Mouse (Mus musculus): ENCODE results near the gene Col4a1. TPM values are rescaled to one million over a fixed set of nuclear protein-coding genes. Genes with fewer than 3 reads are reported as not detected.

Gene Col4a1
- polyA plus RNA-seq, 1 experiment from 2014 or later: 77.9 TPM

DNA sequence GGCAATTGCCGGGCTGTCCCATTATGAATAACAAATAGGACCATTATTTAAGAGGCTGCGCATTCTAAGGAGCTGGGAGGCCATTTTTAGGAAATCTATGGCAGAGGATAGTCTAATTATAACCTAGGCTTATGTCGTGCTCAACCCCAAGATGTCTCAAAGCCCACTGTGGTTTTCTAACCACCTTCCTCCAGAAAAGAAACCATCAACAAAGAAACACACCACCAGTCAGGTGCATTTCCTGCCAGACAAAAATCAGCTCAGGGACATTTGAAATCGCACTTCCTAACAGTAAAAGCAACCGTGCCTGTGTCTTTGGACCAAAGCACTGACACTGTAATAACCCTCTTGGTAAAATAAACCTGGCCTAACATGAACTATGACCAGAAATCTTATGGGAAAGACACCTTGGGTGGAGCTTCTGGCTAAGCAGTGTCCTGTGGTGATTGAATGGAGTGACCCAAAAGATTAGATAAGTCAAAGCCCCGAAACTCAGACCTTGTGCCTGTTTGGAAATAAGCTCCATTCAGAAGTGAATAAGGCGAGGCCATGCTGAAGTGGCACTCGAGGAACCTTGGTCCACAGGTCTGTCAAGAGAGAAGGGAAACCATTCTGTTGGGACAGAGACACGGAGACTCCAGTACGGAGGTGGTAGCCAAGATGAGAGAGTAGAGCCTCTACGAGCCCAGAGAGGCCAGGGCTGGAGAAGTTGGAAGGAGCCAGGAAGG lies 131.0 kb downstream of the Col4a1 start:
- Histone ChIP-seq H3K27me3 (replicated peaks; ENCODE audit: control insufficient read depth, insufficient read depth, low read length) (no peaks in the 10 kb centered on the region), H3K27ac (ENCODE audit: low read depth, low read length) (no peak overlapping the region), H3K4me1 (ENCODE audit: control insufficient read depth, insufficient read depth, low read length) (no peaks in the 10 kb centered on the region), H3K9me3 (replicated peaks; ENCODE audit: control insufficient read depth, low read length) (no peaks in the 10 kb centered on the region), H3K36me3 (ENCODE audit: control insufficient read depth, insufficient read depth, low read length) (no peaks in the 10 kb centered on the region), H3K4me2 (ENCODE audit: low read length) (no peak overlapping the region), H3K9ac (ENCODE audit: low read length) (no peak overlapping the region), H3K4me3 (ENCODE audit: low read depth, low read length) (no peak overlapping the region)
- DNase-seq (ENCODE audit: low spot score) (no peak), ATAC-seq (no peak)
- 69% methylated on average over 11 of the region's 11 CpGs for WGBS

DNA sequence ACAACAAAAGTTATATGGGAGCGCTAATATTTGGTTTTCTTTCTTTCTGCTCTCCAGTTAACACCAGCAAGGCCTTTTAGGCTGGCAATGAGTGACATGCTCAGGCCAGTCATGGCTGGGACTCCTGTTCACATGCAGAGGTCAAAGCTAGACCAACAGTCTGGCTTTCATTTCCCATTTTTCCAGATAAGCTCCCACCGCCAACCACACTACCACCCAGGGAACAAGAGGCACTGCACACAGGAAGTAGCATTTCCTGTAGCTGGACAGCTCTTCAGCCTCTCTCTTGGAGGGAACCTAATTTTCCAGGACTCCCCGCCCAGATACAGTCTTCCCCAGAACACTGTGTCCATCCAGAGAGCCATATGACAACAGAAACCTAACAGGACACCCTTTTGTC lies 132.8 kb downstream of the Col4a1 start:
- no peak overlapping the region for H3K9ac ChIP-seq (ENCODE audit: low read length)
- H3K9me3 ChIP-seq (replicated peaks; ENCODE audit: control insufficient read depth, low read length): no peaks in the 10 kb centered on the region
- no peak overlapping the region for H3K27ac ChIP-seq (ENCODE audit: low read depth, low read length)
- no peak overlapping the region for H3K4me2 ChIP-seq (ENCODE audit: low read length)
- DNase-seq (ENCODE audit: low spot score): no peak
- no peaks in the 10 kb centered on the region for H3K27me3 ChIP-seq (replicated peaks; ENCODE audit: control insufficient read depth, insufficient read depth, low read length)
- no peak for ATAC-seq
- no peak overlapping the region for H3K4me3 ChIP-seq (ENCODE audit: low read depth, low read length)
- no peaks in the 10 kb centered on the region for H3K36me3 ChIP-seq (ENCODE audit: control insufficient read depth, insufficient read depth, low read length)
- H3K4me1 ChIP-seq (ENCODE audit: control insufficient read depth, insufficient read depth, low read length): no peaks in the 10 kb centered on the region
- WGBS: 91% methylated on average over 3 of the region's 3 CpGs

GRCm38 (mm10) chr8:11176393-11176792 lies 136.2 kb downstream of the Col4a1 start:
- ATAC-seq (no peak), DNase-seq (ENCODE audit: low spot score) (no peak)
- H3K4me1 ChIP-seq (ENCODE audit: control insufficient read depth, insufficient read depth, low read length): no peaks in the 10 kb centered on the region
- H3K27me3 ChIP-seq (replicated peaks; ENCODE audit: control insufficient read depth, insufficient read depth, low read length): no peaks in the 10 kb centered on the region
- H3K27ac ChIP-seq (ENCODE audit: low read depth, low read length): no peak overlapping the region
- WGBS: 88% methylated on average over 7 of the region's 7 CpGs
- no peaks in the 10 kb centered on the region for H3K9me3 ChIP-seq (replicated peaks; ENCODE audit: control insufficient read depth, low read length)
- no peak overlapping the region for H3K4me3 ChIP-seq (ENCODE audit: low read depth, low read length)
- no peak overlapping the region for H3K4me2 ChIP-seq (ENCODE audit: low read length)
- no peak overlapping the region for H3K9ac ChIP-seq (ENCODE audit: low read length)
- H3K36me3 ChIP-seq (ENCODE audit: control insufficient read depth, insufficient read depth, low read length): no peaks in the 10 kb centered on the region

DNA sequence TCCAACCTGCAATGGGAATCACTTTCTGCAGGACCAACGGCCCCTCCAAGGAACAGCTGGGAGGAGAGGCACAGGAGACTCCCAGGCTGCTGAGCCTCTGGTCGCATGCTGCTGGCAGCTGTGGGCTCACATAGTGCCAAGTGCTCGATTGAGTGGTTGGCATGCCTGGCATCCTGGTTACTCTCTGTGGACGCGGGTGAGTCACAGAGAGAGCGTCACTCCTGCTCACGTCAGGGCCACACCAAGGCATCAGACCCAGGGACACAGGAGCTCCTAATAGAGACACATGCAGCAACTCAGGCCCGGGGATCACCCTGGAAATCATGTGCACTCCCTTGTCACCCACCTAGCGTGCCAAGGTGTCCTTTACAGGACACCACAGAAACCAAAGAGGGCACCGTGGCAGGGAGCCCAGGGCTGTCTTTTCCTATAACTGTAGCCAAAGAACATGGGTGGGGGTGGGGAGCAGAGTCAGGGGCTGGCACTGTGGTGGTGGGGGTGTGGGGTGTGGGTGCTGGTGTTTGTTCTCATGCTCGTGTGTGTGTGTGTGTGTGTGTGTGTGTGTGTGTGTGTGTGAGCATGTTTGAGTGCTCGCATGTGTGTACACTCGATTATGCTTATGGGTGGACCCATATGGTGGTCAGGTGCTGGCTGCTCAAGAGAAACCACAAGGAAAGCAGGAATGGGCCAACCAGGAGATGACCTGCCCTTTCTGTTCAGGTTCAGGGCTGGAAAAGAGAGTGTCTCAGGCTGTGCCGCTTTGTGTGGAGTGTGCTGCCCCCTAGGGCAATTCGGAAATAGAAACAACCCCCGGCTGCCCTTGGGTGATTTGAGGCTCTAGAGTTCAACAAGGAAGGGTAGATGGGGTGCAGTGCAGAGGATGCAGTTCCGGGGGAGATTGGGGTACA lies 139.1 kb downstream of the Col4a1 start:
- Histone ChIP-seq H3K9ac (ENCODE audit: low read length) (no peak overlapping the region), H3K4me1 (ENCODE audit: control insufficient read depth, insufficient read depth, low read length) (no peaks in the 10 kb centered on the region), H3K36me3 (ENCODE audit: control insufficient read depth, insufficient read depth, low read length) (no peaks in the 10 kb centered on the region), H3K4me2 (ENCODE audit: low read length) (no peak overlapping the region), H3K27ac (ENCODE audit: low read depth, low read length) (no peak overlapping the region), H3K4me3 (ENCODE audit: low read depth, low read length) (no peak overlapping the region), H3K9me3 (replicated peaks; ENCODE audit: control insufficient read depth, low read length) (no peaks in the 10 kb centered on the region), H3K27me3 (replicated peaks; ENCODE audit: control insufficient read depth, insufficient read depth, low read length) (no peaks in the 10 kb centered on the region)
- DNase-seq (ENCODE audit: low spot score) (peak; percentile 63), ATAC-seq (peak; percentile 61)
- 70% methylated on average over 17 of the region's 17 CpGs for WGBS

DNA sequence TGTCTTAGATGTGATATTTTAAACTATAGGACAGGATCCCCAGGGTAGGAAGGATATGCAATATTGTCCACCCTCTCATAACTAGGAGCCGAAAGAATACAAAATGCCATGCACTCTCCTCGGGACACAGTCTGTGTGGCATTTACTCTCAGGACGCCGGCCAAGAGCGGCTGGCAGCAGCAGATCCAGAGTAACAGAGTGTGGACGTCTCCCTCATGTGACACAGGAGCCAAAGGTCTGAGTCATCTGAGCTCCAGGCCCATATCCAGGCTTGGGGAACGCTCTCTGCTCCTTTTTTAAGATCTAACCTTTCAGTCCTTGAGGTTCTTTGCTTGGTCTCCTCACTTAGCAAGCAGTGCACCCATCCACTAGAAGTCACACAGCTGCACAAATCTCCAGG lies 141.1 kb downstream of the Col4a1 start:
- Histone ChIP-seq H3K4me1 (ENCODE audit: control insufficient read depth, insufficient read depth, low read length) (no peaks in the 10 kb centered on the region), H3K9me3 (replicated peaks; ENCODE audit: control insufficient read depth, low read length) (no peaks in the 10 kb centered on the region), H3K4me3 (ENCODE audit: low read depth, low read length) (no peak overlapping the region), H3K9ac (ENCODE audit: low read length) (no peak overlapping the region), H3K27ac (ENCODE audit: low read depth, low read length) (no peak overlapping the region), H3K4me2 (ENCODE audit: low read length) (no peak overlapping the region), H3K27me3 (replicated peaks; ENCODE audit: control insufficient read depth, insufficient read depth, low read length) (no peaks in the 10 kb centered on the region), H3K36me3 (ENCODE audit: control insufficient read depth, insufficient read depth, low read length) (no peaks in the 10 kb centered on the region)
- no peak for DNase-seq (ENCODE audit: low spot score)
- 84% methylated on average over 7 of the region's 7 CpGs for WGBS
- no peak for ATAC-seq

- H3K4me2 ChIP-seq (ENCODE audit: low read length): no peak overlapping the region
- no peak overlapping the region for H3K9ac ChIP-seq (ENCODE audit: low read length)
- no peaks in the 10 kb centered on the region for H3K4me1 ChIP-seq (ENCODE audit: control insufficient read depth, insufficient read depth, low read length)
- no peak overlapping the region for H3K4me3 ChIP-seq (ENCODE audit: low read depth, low read length)
- H3K27me3 ChIP-seq (replicated peaks; ENCODE audit: control insufficient read depth, insufficient read depth, low read length): no peaks in the 10 kb centered on the region
- WGBS: 79% methylated on average over 2 of the region's 2 CpGs
- ATAC-seq (no peak), DNase-seq (ENCODE audit: low spot score) (no peak)
- no peaks in the 10 kb centered on the region for H3K36me3 ChIP-seq (ENCODE audit: control insufficient read depth, insufficient read depth, low read length)
- no peaks in the 10 kb centered on the region for H3K9me3 ChIP-seq (replicated peaks; ENCODE audit: control insufficient read depth, low read length)
- no peak overlapping the region for H3K27ac ChIP-seq (ENCODE audit: low read depth, low read length)
Measured at GRCm38 (mm10) chr8:11169383-11169782, 143.2 kb downstream of the Col4a1 start.

- no peaks in the 10 kb centered on the region for H3K9me3 ChIP-seq (replicated peaks; ENCODE audit: control insufficient read depth, low read length)
- no peak overlapping the region for H3K4me3 ChIP-seq (ENCODE audit: low read depth, low read length)
- ATAC-seq (no peak), DNase-seq (ENCODE audit: low spot score) (no peak)
- H3K27ac ChIP-seq (ENCODE audit: low read depth, low read length): no peak overlapping the region
- no peak overlapping the region for H3K4me2 ChIP-seq (ENCODE audit: low read length)
- H3K9ac ChIP-seq (ENCODE audit: low read length): no peak overlapping the region
- no peaks in the 10 kb centered on the region for H3K4me1 ChIP-seq (ENCODE audit: control insufficient read depth, insufficient read depth, low read length)
- H3K27me3 ChIP-seq (replicated peaks; ENCODE audit: control insufficient read depth, insufficient read depth, low read length): no peaks in the 10 kb centered on the region
- no peaks in the 10 kb centered on the region for H3K36me3 ChIP-seq (ENCODE audit: control insufficient read depth, insufficient read depth, low read length)
- 87% methylated on average over 3 of the region's 3 CpGs for WGBS
Measured at GRCm38 (mm10) chr8:11168780-11169179, 143.8 kb downstream of the Col4a1 start.

DNA sequence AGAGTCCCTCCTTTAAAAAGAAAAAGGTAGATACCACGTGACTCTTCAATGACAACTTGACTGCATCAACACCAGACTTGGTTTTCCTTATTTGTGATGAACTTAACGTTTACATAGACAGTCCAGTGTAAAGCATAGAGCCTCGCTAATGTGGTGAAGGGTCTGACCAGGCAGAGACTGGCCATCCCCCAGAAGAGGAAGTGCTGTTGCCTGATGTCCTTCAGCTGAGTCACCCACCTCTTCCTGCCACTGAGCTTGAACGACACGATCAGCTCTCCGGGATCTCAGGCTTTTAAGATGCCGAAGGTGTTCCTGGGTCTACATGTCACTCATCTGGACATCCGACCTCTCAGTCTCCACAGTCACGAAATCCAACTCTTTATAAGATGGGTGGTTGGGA lies 144.7 kb downstream of the Col4a1 start:
- H3K4me1 ChIP-seq (ENCODE audit: control insufficient read depth, insufficient read depth, low read length): no peaks in the 10 kb centered on the region
- DNase-seq (ENCODE audit: low spot score) (no peak), ATAC-seq (no peak)
- H3K27me3 ChIP-seq (replicated peaks; ENCODE audit: control insufficient read depth, insufficient read depth, low read length): no peaks in the 10 kb centered on the region
- no peaks in the 10 kb centered on the region for H3K36me3 ChIP-seq (ENCODE audit: control insufficient read depth, insufficient read depth, low read length)
- H3K27ac ChIP-seq (ENCODE audit: low read depth, low read length): no peak overlapping the region
- WGBS: 86% methylated on average over 9 of the region's 9 CpGs
- H3K9ac ChIP-seq (ENCODE audit: low read length): no peak overlapping the region
- H3K4me3 ChIP-seq (ENCODE audit: low read depth, low read length): no peak overlapping the region
- H3K9me3 ChIP-seq (replicated peaks; ENCODE audit: control insufficient read depth, low read length): no peaks in the 10 kb centered on the region
- no peak overlapping the region for H3K4me2 ChIP-seq (ENCODE audit: low read length)

GRCm38 (mm10) chr8:11165592-11165991 lies 147.0 kb downstream of the Col4a1 start:
- Histone ChIP-seq H3K4me2 (ENCODE audit: low read length) (no peak overlapping the region), H3K9me3 (replicated peaks; ENCODE audit: control insufficient read depth, low read length) (no peaks in the 10 kb centered on the region), H3K36me3 (ENCODE audit: control insufficient read depth, insufficient read depth, low read length) (no peaks in the 10 kb centered on the region), H3K9ac (ENCODE audit: low read length) (no peak overlapping the region), H3K27me3 (replicated peaks; ENCODE audit: control insufficient read depth, insufficient read depth, low read length) (no peaks in the 10 kb centered on the region), H3K4me3 (ENCODE audit: low read depth, low read length) (no peak overlapping the region), H3K4me1 (ENCODE audit: control insufficient read depth, insufficient read depth, low read length) (no peaks in the 10 kb centered on the region), H3K27ac (ENCODE audit: low read depth, low read length) (no peak overlapping the region)
- DNase-seq (ENCODE audit: low spot score) (no peak), ATAC-seq (no peak)
- 15% methylated on average over 4 of the region's 4 CpGs for WGBS

All from forebrain, embryonic 14.5 days (tissue).